Mouse (Mus musculus) embryonic facial prominence, embryonic 15.5 days (tissue): Measurements from ENCODE around the gene Dtd1. TPM values are rescaled to one million over a fixed set of nuclear protein-coding genes. Genes with fewer than 3 reads are reported as not detected.
A peak's percentile ranks its signal among the peaks of the same experiment; 100 is the strongest.

Source experiments
- ATAC-seq: fragments of 200-750 bp; cut with Nextera tagmentation; 2 replicates; pipeline ENCODE4 v1.8.0; 2017; ENCODE audit warnings: low read depth, moderate TSS enrichment; ENCODE audit not compliant: insufficient number of reproducible peaks, low FRiP score, low TSS enrichment
- H3K27ac ChIP-seq: fragments of 300-500 bp; sonication (generic); replicated peaks from 2 replicates; pipeline ENCODE4 v1.5.1; 2015; ENCODE audit warnings: mild to moderate bottlenecking, inconsistent platforms
- H3K27me3 ChIP-seq: fragments of 300-500 bp; sonication (generic); 2 replicates; pipeline ENCODE4 v1.6.1; 2015; ENCODE audit warnings: inconsistent platforms
- H3K36me3 ChIP-seq: fragments of 300-500 bp; sonication (generic); 2 replicates; pipeline ENCODE4 v1.6.1; 2015; ENCODE audit warnings: mild to moderate bottlenecking, inconsistent platforms
- H3K4me1 ChIP-seq: fragments of 300-500 bp; sonication (generic); 2 replicates; pipeline ENCODE4 v1.6.1; 2015; ENCODE audit warnings: inconsistent platforms
- H3K4me2 ChIP-seq: fragments of 300-500 bp; sonication (generic); replicated peaks from 2 replicates; pipeline ENCODE4 v1.6.1; 2015; ENCODE audit warnings: mild to moderate bottlenecking, inconsistent platforms
- H3K4me3 ChIP-seq: fragments of 300-500 bp; sonication (generic); replicated peaks from 2 replicates; pipeline ENCODE4 v1.5.1; 2015; ENCODE audit warnings: mild to moderate bottlenecking, inconsistent platforms
- H3K9ac ChIP-seq: fragments of 300-500 bp; sonication (generic); 2 replicates; pipeline ENCODE4 v1.6.1; 2015; ENCODE audit warnings: inconsistent platforms
- H3K9me3 ChIP-seq: fragments of 300-500 bp; sonication (generic); replicated peaks from 2 replicates; pipeline ENCODE4 v1.6.1; 2016; ENCODE audit warnings: inconsistent platforms
- WGBS: fragments of 180-500 bp; shearing (Covaris S2); methylation state at CpG from one replicate; pipeline ENCODE4 v1.1.7; 2015; 5-methylcytosine and 5-hydroxymethylcytosine counted together
- polyA plus RNA-seq: library from polyadenylated mRNA; unstranded; fragments of >200 nt; fragmentation: Nextera tagmentation; extraction: Ambion mirVana; gene quantifications from 2 replicates; pipeline ENCODE4 v1.2.1, GENCODE M21; 2015

The Dtd1 gene
- polyA plus RNA-seq, 1 experiment from 2014 or later, result 36.9 TPM

- peak overlapping the region; percentile 55 for H3K27ac ChIP-seq
- no peak for ATAC-seq
- H3K4me2 ChIP-seq, result 0 out of 2 replicates have a peak overlapping the region, but pooled peaks have one; percentile 4
- no peaks in the 10 kb centered on the region for H3K9me3 ChIP-seq
- H3K4me1 ChIP-seq, result peaks cover 49% of the 10 kb centered on the region
- 48% methylated on average over 6 of the region's 6 CpGs for WGBS
- H3K27me3 ChIP-seq, result no peaks in the 10 kb centered on the region
- no peak overlapping the region for H3K4me3 ChIP-seq
- no peak overlapping the region for H3K9ac ChIP-seq
- no peaks in the 10 kb centered on the region for H3K36me3 ChIP-seq
Measured at GRCm38 (mm10) chr2:144678779-144679178, 79.1 kb downstream of the Dtd1 start.

GRCm38 (mm10) chr2:144679394-144679793 lies 79.7 kb downstream of the Dtd1 start:
- peaks cover 49% of the 10 kb centered on the region for H3K4me1 ChIP-seq
- no peaks in the 10 kb centered on the region for H3K9me3 ChIP-seq
- H3K9ac ChIP-seq, result no peak overlapping the region
- H3K4me2 ChIP-seq, result 0 out of 2 replicates have a peak overlapping the region, but pooled peaks have one; percentile 4
- 21% methylated on average over 3 of the region's 3 CpGs for WGBS
- H3K27ac ChIP-seq, result peak overlapping the region; percentile 55
- no peak for ATAC-seq
- H3K27me3 ChIP-seq, result no peaks in the 10 kb centered on the region
- no peaks in the 10 kb centered on the region for H3K36me3 ChIP-seq
- H3K4me3 ChIP-seq, result no peak overlapping the region

GRCm38 (mm10) chr2:144692219-144692732 lies 92.6 kb downstream of the Dtd1 start:
- no peaks in the 10 kb centered on the region for H3K9me3 ChIP-seq
- no peak for ATAC-seq
- H3K27ac ChIP-seq, result no peak overlapping the region
- no peak overlapping the region for H3K4me2 ChIP-seq
- H3K9ac ChIP-seq, result no peak overlapping the region
- H3K27me3 ChIP-seq, result no peaks in the 10 kb centered on the region
- no peak overlapping the region for H3K4me3 ChIP-seq
- WGBS, result 83% methylated on average over 8 of the region's 8 CpGs
- H3K36me3 ChIP-seq, result no peaks in the 10 kb centered on the region
- H3K4me1 ChIP-seq, result no peaks in the 10 kb centered on the region

- H3K36me3 ChIP-seq, result no peaks in the 10 kb centered on the region
- ATAC-seq, result no peak
- H3K4me1 ChIP-seq, result no peaks in the 10 kb centered on the region
- 89% methylated on average over 2 of the region's 2 CpGs for WGBS
- no peak overlapping the region for H3K4me2 ChIP-seq
- H3K4me3 ChIP-seq, result no peak overlapping the region
- no peak overlapping the region for H3K27ac ChIP-seq
- H3K27me3 ChIP-seq, result no peaks in the 10 kb centered on the region
- no peak overlapping the region for H3K9ac ChIP-seq
- no peaks in the 10 kb centered on the region for H3K9me3 ChIP-seq
Measured at GRCm38 (mm10) chr2:144692777-144693176, 93.1 kb downstream of the Dtd1 start.

GRCm38 (mm10) chr2:144694923-144695322 lies 95.2 kb downstream of the Dtd1 start:
- Histone ChIP-seq H3K27me3 (no peaks in the 10 kb centered on the region), H3K4me3 (no peak overlapping the region), H3K9me3 (no peaks in the 10 kb centered on the region), H3K9ac (no peak overlapping the region), H3K4me2 (no peak overlapping the region), H3K36me3 (no peaks in the 10 kb centered on the region), H3K4me1 (no peaks in the 10 kb centered on the region), H3K27ac (no peak overlapping the region)
- no peak for ATAC-seq
- WGBS, result 87% methylated on average over 2 of the region's 2 CpGs

GRCm38 (mm10) chr2:144698046-144698445 lies 98.3 kb downstream of the Dtd1 start:
- H3K36me3 ChIP-seq, result no peaks in the 10 kb centered on the region
- no peak; the same call in 1 of the 2 replicates for ATAC-seq
- no peak overlapping the region for H3K4me2 ChIP-seq
- H3K9ac ChIP-seq, result no peak overlapping the region
- WGBS, result 90% methylated on average over 12 of the region's 12 CpGs
- no peaks in the 10 kb centered on the region for H3K27me3 ChIP-seq
- no peak overlapping the region for H3K4me3 ChIP-seq
- no peaks in the 10 kb centered on the region for H3K9me3 ChIP-seq
- no peak overlapping the region for H3K27ac ChIP-seq
- peaks cover 4% of the 10 kb centered on the region; the same call in 1 of the 2 replicates for H3K4me1 ChIP-seq

GRCm38 (mm10) chr2:144700608-144701007 lies 100.9 kb downstream of the Dtd1 start:
- no peak overlapping the region for H3K9ac ChIP-seq
- ATAC-seq, result no peak
- H3K9me3 ChIP-seq, result no peaks in the 10 kb centered on the region
- peaks cover 4% of the 10 kb centered on the region; the same call in 1 of the 2 replicates for H3K4me1 ChIP-seq
- WGBS, result 68% methylated on average over 11 of the region's 11 CpGs
- H3K27me3 ChIP-seq, result no peaks in the 10 kb centered on the region
- H3K4me2 ChIP-seq, result no peak overlapping the region
- no peaks in the 10 kb centered on the region for H3K36me3 ChIP-seq
- H3K27ac ChIP-seq, result no peak overlapping the region
- no peak overlapping the region for H3K4me3 ChIP-seq

- H3K9ac ChIP-seq, result no peak overlapping the region
- no peaks in the 10 kb centered on the region for H3K27me3 ChIP-seq
- no peaks in the 10 kb centered on the region for H3K9me3 ChIP-seq
- WGBS, result 87% methylated on average over 3 of the region's 3 CpGs
- H3K4me3 ChIP-seq, result no peak overlapping the region
- H3K4me2 ChIP-seq, result no peak overlapping the region
- H3K4me1 ChIP-seq, result peaks cover 4% of the 10 kb centered on the region; the same call in 1 of the 2 replicates
- no peak for ATAC-seq
- no peaks in the 10 kb centered on the region for H3K36me3 ChIP-seq
- no peak overlapping the region for H3K27ac ChIP-seq
Measured at GRCm38 (mm10) chr2:144701415-144702149, 101.9 kb downstream of the Dtd1 start.

GRCm38 (mm10) chr2:144709285-144709684 lies 109.6 kb downstream of the Dtd1 start:
- ATAC-seq, result peak; percentile 43; the same call in 1 of the 2 replicates
- Histone ChIP-seq H3K9ac (no peak overlapping the region), H3K27me3 (no peaks in the 10 kb centered on the region), H3K4me3 (no peak overlapping the region), H3K4me1 (peaks cover 3% of the 10 kb centered on the region; the same call in 1 of the 2 replicates), H3K27ac (no peak overlapping the region), H3K9me3 (no peaks in the 10 kb centered on the region), H3K4me2 (no peak overlapping the region), H3K36me3 (no peaks in the 10 kb centered on the region)
- WGBS, result 61% methylated on average over 1 of the region's 1 CpGs

GRCm38 (mm10) chr2:144709704-144710103 lies 110.0 kb downstream of the Dtd1 start:
- Histone ChIP-seq H3K4me1 (peaks cover 3% of the 10 kb centered on the region; the same call in 1 of the 2 replicates), H3K27me3 (no peaks in the 10 kb centered on the region), H3K9ac (no peak overlapping the region), H3K9me3 (no peaks in the 10 kb centered on the region), H3K4me3 (no peak overlapping the region), H3K4me2 (no peak overlapping the region), H3K36me3 (no peaks in the 10 kb centered on the region), H3K27ac (no peak overlapping the region)
- WGBS, result 71% methylated on average over 2 of the region's 2 CpGs
- no peak for ATAC-seq

- no peaks in the 10 kb centered on the region for H3K9me3 ChIP-seq
- H3K4me2 ChIP-seq, result no peak overlapping the region
- H3K4me3 ChIP-seq, result no peak overlapping the region
- H3K36me3 ChIP-seq, result no peaks in the 10 kb centered on the region
- ATAC-seq, result no peak
- 60% methylated on average over 2 of the region's 2 CpGs for WGBS
- H3K27me3 ChIP-seq, result no peaks in the 10 kb centered on the region
- peaks cover 7% of the 10 kb centered on the region for H3K4me1 ChIP-seq
- H3K27ac ChIP-seq, result no peak overlapping the region
- no peak overlapping the region for H3K9ac ChIP-seq
Measured at GRCm38 (mm10) chr2:144714596-144714995, 114.9 kb downstream of the Dtd1 start.
